ENCODE assay signal across 8 mouse cellular contexts in genomic region chr5:24045998-24046631, GRCm38 (mm10). TPM values are rescaled to one million over a fixed set of nuclear protein-coding genes. Genes with fewer than 3 reads are reported as not detected.
DNase-seq lines count a peak whose midpoint lies in the region; ATAC-seq and TF ChIP-seq lines count a peak whose summit lies in the region.

No protein-coding gene starts in this region.

- H3K9ac ChIP-seq in limb, embryonic 14.5 days (ENCODE audit: low read depth, low read length, severe bottlenecking): no peak overlapping the region
- H3K9ac ChIP-seq in intestine, embryonic 16.5 days (ENCODE audit: low read depth, low read length): no peak overlapping the region
- H3K9ac ChIP-seq in heart, embryonic 11.5 days (ENCODE audit: low read depth, low read length): no peak overlapping the region
- H3K9ac ChIP-seq in liver, embryonic 11.5 days (ENCODE audit: low read depth, low read length): no peak overlapping the region

- no peak overlapping the region for H3K27ac ChIP-seq in limb, embryonic 14.5 days (replicated peaks; ENCODE audit: low read depth, low read length)
- no peak overlapping the region for H3K27ac ChIP-seq in limb, embryonic 10.5 days
- H3K27ac ChIP-seq in intestine, embryonic 16.5 days (ENCODE audit: low read length): no peak overlapping the region
- H3K27ac ChIP-seq in heart, embryonic 11.5 days (ENCODE audit: low read depth, low read length): no peak overlapping the region
- H3K27ac ChIP-seq in liver, embryonic 11.5 days (ENCODE audit: low read depth, low read length): no peak overlapping the region

- no peaks in the 10 kb centered on the region for H3K36me3 ChIP-seq in limb, embryonic 14.5 days (ENCODE audit: control insufficient read depth, insufficient read depth, low read length)
- no peaks in the 10 kb centered on the region for H3K36me3 ChIP-seq in limb, embryonic 10.5 days
- no peaks in the 10 kb centered on the region for H3K36me3 ChIP-seq in intestine, embryonic 16.5 days (ENCODE audit: control insufficient read depth, insufficient read depth, low read length)
- H3K36me3 ChIP-seq in heart, embryonic 11.5 days (ENCODE audit: control insufficient read depth, insufficient read depth, low read length): no peaks in the 10 kb centered on the region
- H3K36me3 ChIP-seq in liver, embryonic 11.5 days (ENCODE audit: control insufficient read depth, insufficient read depth, low read length): no peaks in the 10 kb centered on the region

- H3K9me3 ChIP-seq in limb, embryonic 14.5 days (ENCODE audit: control insufficient read depth, low read length): no peaks in the 10 kb centered on the region
- H3K9me3 ChIP-seq in limb, embryonic 10.5 days (replicated peaks): no peaks in the 10 kb centered on the region
- H3K9me3 ChIP-seq in intestine, embryonic 16.5 days (ENCODE audit: control insufficient read depth, low read length): no peaks in the 10 kb centered on the region
- no peaks in the 10 kb centered on the region for H3K9me3 ChIP-seq in heart, embryonic 11.5 days (replicated peaks; ENCODE audit: control insufficient read depth, low read length)
- H3K9me3 ChIP-seq in liver, embryonic 11.5 days (ENCODE audit: control insufficient read depth, low read length): no peaks in the 10 kb centered on the region

- H3K4me2 ChIP-seq in limb, embryonic 14.5 days (replicated peaks; ENCODE audit: low read depth, low read length, severe bottlenecking): no peak overlapping the region
- H3K4me2 ChIP-seq in intestine, embryonic 16.5 days (ENCODE audit: low read depth, low read length): no peak overlapping the region
- H3K4me2 ChIP-seq in heart, embryonic 11.5 days: no peak overlapping the region
- no peak overlapping the region for H3K4me2 ChIP-seq in liver, embryonic 11.5 days

- no peak for TF ChIP-seq POLR2A in limb, embryonic 14.5 days (IDR thresholded peaks at IDR 0.05; ENCODE audit: borderline replicate concordance, extremely low read depth, insufficient read depth, insufficient read length)

- DNase-seq in limb, embryonic 14.5 days (ENCODE audit: low spot score): peak; percentile 59
- DNase-seq in limb, embryonic 10.5 days (ENCODE audit: low spot score): no peak
- DNase-seq in brain, adult 2 months (ENCODE audit: low read depth, low spot score): peak; percentile 77
- DNase-seq in right cerebral cortex, postnatal 10 days (ENCODE audit: low spot score in 2 of 2): peak; percentile 87 to 90
- DNase-seq in retina, postnatal 1 day: no peak
- no peak for DNase-seq in liver, embryonic 11.5 days (ENCODE audit: low spot score)

- H3K27me3 ChIP-seq in limb, embryonic 14.5 days (ENCODE audit: control insufficient read depth, insufficient read depth, low read length): no peaks in the 10 kb centered on the region
- H3K27me3 ChIP-seq in limb, embryonic 10.5 days (ENCODE audit: low read depth, poor library complexity, severe bottlenecking): no peaks in the 10 kb centered on the region
- H3K27me3 ChIP-seq in intestine, embryonic 16.5 days (replicated peaks; ENCODE audit: control insufficient read depth, insufficient read depth, low read length): no peaks in the 10 kb centered on the region
- H3K27me3 ChIP-seq in heart, embryonic 11.5 days (ENCODE audit: control insufficient read depth, insufficient read depth, low read length): no peaks in the 10 kb centered on the region
- no peaks in the 10 kb centered on the region for H3K27me3 ChIP-seq in liver, embryonic 11.5 days (replicated peaks; ENCODE audit: control insufficient read depth, insufficient read depth, low read length)

- H3K4me3 ChIP-seq in limb, embryonic 14.5 days (replicated peaks; ENCODE audit: low read length): no peak overlapping the region
- H3K4me3 ChIP-seq in limb, embryonic 10.5 days: no peak overlapping the region
- no peak overlapping the region for H3K4me3 ChIP-seq in intestine, embryonic 16.5 days (ENCODE audit: low read length)
- H3K4me3 ChIP-seq in heart, embryonic 11.5 days (ENCODE audit: low read depth, low read length): no peak overlapping the region
- H3K4me3 ChIP-seq in liver, embryonic 11.5 days (ENCODE audit: low read depth, low read length): no peak overlapping the region

- ATAC-seq in limb, embryonic 14.5 days (ENCODE audit: low FRiP score, low read depth): no peak
- ATAC-seq in intestine, embryonic 16.5 days: 0 out of 2 replicates have a peak, but pooled peaks have one; percentile 26
- ATAC-seq in heart, embryonic 11.5 days (replicated peaks; ENCODE audit: insufficient number of reproducible peaks, low FRiP score, low TSS enrichment): no peak
- ATAC-seq in liver, embryonic 11.5 days (replicated peaks; ENCODE audit: low FRiP score): no peak

- WGBS in limb, embryonic 14.5 days: 36% methylated on average over 4 of the region's 4 CpGs
- WGBS in limb, embryonic 10.5 days: 72% methylated on average over 4 of the region's 4 CpGs
- 45% methylated on average over 4 of the region's 4 CpGs for WGBS in intestine, embryonic 16.5 days
- 66% methylated on average over 4 of the region's 4 CpGs for WGBS in heart, embryonic 11.5 days (ENCODE audit: insufficient replicate concordance)
- 67% methylated on average over 4 of the region's 4 CpGs for WGBS in liver, embryonic 11.5 days

- no peaks in the 10 kb centered on the region for H3K4me1 ChIP-seq in limb, embryonic 14.5 days (ENCODE audit: control insufficient read depth, insufficient read depth, low read length)
- no peaks in the 10 kb centered on the region for H3K4me1 ChIP-seq in limb, embryonic 10.5 days
- H3K4me1 ChIP-seq in intestine, embryonic 16.5 days (ENCODE audit: control insufficient read depth, insufficient read depth, low read length): no peaks in the 10 kb centered on the region
- H3K4me1 ChIP-seq in heart, embryonic 11.5 days (ENCODE audit: control insufficient read depth, insufficient read depth, low read length): peaks cover 6% of the 10 kb centered on the region
- H3K4me1 ChIP-seq in liver, embryonic 11.5 days (replicated peaks; ENCODE audit: control insufficient read depth, insufficient read depth, low read length): no peaks in the 10 kb centered on the region

RNA-seq across cellular contexts. Expression of gene Fam126a, which starts 15.6 kb away (rescaled TPM):
- 22.4 and 23.4 TPM in 2 replicates for polyA plus RNA-seq in limb, embryonic 14.5 days (2012; rRNA removed)
- polyA plus RNA-seq in limb, embryonic 14.5 days (2014; fragmentation: Nextera tagmentation; extraction: Ambion mirVana): 38.5 and 49.1 TPM in 2 replicates
- polyA plus RNA-seq in limb, embryonic 10.5 days (2016; fragmentation: Nextera tagmentation; extraction: Ambion mirVana): 15.8 and 23.3 TPM in 2 replicates
- 11.1 and 11.7 TPM in 2 replicates for polyA plus RNA-seq in intestine, embryonic 16.5 days (2015; fragmentation: Nextera tagmentation; extraction: Ambion mirVana)
- polyA plus RNA-seq in heart, embryonic 11.5 days (2014; fragmentation: Nextera tagmentation; extraction: Ambion mirVana): 32.7 and 41.2 TPM in 2 replicates
- polyA plus RNA-seq in liver, embryonic 11.5 days (2014; fragmentation: Nextera tagmentation; extraction: Ambion mirVana): 39.6 and 48.3 TPM in 2 replicates

RNA-seq across cellular contexts. Expression of gene Klhl7, which starts 54.3 kb away (rescaled TPM):
- 28.6 and 33.7 TPM in 2 replicates for polyA plus RNA-seq in limb, embryonic 14.5 days (2012; rRNA removed)
- 51.7 and 54.0 TPM in 2 replicates for polyA plus RNA-seq in limb, embryonic 14.5 days (2014; fragmentation: Nextera tagmentation; extraction: Ambion mirVana)
- polyA plus RNA-seq in limb, embryonic 10.5 days (2016; fragmentation: Nextera tagmentation; extraction: Ambion mirVana): 46.8 and 51.1 TPM in 2 replicates
- 31.0 and 31.2 TPM in 2 replicates for polyA plus RNA-seq in intestine, embryonic 16.5 days (2015; fragmentation: Nextera tagmentation; extraction: Ambion mirVana)
- polyA plus RNA-seq in heart, embryonic 11.5 days (2014; fragmentation: Nextera tagmentation; extraction: Ambion mirVana): 39.0 and 50.4 TPM in 2 replicates
- 29.1 and 31.6 TPM in 2 replicates for polyA plus RNA-seq in liver, embryonic 11.5 days (2014; fragmentation: Nextera tagmentation; extraction: Ambion mirVana)

Comparison
In these comparisons a context has a peak if more than half of its experiments do, and no peak if none do; other contexts are left out.
1. DNase-seq: peak in limb, embryonic 14.5 days (single experiment), brain, adult 2 months (single experiment) and right cerebral cortex, postnatal 10 days (2 of 2); none in limb, embryonic 10.5 days (single experiment), retina, postnatal 1 day (single experiment) and liver, embryonic 11.5 days (single experiment).